Mouse (Mus musculus) liver, adult 2 months (tissue): ENCODE measurements at regions not wholly inside any gene's neighbourhood (a gene's known extent, or its start where the extent isn't known, plus 50 kb on each side); places are given as distances from the start of the nearest gene placed in this dataset.

Source experiments
- DNase-seq: peaks from one replicate; pipeline ENCODE4 v3.0.0-alpha.2; 2011; ENCODE audit warnings: low read depth, low spot score; ENCODE audit errors: extremely low read depth
- H3K27ac ChIP-seq: fragments of 200-500 bp; replicated peaks from 2 replicates; pipeline ENCODE4 v1.5.1; 2012; ENCODE audit warnings: low read depth, mild to moderate bottlenecking, control low read depth, inconsistent platforms, low read length; ENCODE audit not compliant: insufficient read depth
- H3K27me3 ChIP-seq: fragments of 200-500 bp; 2 replicates; pipeline ENCODE4 v1.6.1; 2012; ENCODE audit warnings: mild to moderate bottlenecking, moderate library complexity, low read length, inconsistent platforms; ENCODE audit not compliant: control insufficient read depth, insufficient read depth
- H3K36me3 ChIP-seq: fragments of 200-500 bp; 2 replicates; pipeline ENCODE4 v1.6.1; 2012; ENCODE audit warnings: low read length, inconsistent platforms; ENCODE audit not compliant: control insufficient read depth, insufficient read depth
- H3K4me1 ChIP-seq: fragments of 200-500 bp; 2 replicates; pipeline ENCODE4 v1.6.1; 2011; ENCODE audit warnings: low read length; ENCODE audit not compliant: control insufficient read depth, insufficient read depth
- H3K4me3 ChIP-seq: fragments of 200-500 bp; 2 replicates; pipeline ENCODE4 v1.5.1; 2011; ENCODE audit warnings: low read depth, mild to moderate bottlenecking, control low read depth, low read length, moderate library complexity; ENCODE audit not compliant: insufficient read depth
- H3K79me2 ChIP-seq: fragments of 200-500 bp; 2 replicates; pipeline ENCODE4 v1.6.1; 2012; ENCODE audit warnings: inconsistent platforms, mild to moderate bottlenecking, low read length, moderate library complexity; ENCODE audit not compliant: control insufficient read depth, insufficient read depth
- H3K9ac ChIP-seq: fragments of 200-500 bp; 2 replicates; pipeline ENCODE4 v1.6.1; 2012; ENCODE audit warnings: low read depth, mild to moderate bottlenecking, control low read depth, inconsistent platforms, low read length
- CTCF ChIP-seq: fragments of 200-500 bp; IDR thresholded peaks from 2 replicates; pipeline ENCODE4 v1.5.1; 2011; ENCODE audit warnings: low read depth, low read length, control low read depth
- POLR2A ChIP-seq: fragments of 200-500 bp; IDR thresholded peaks from 2 replicates; pipeline ENCODE4 v1.6.1; 2011; ENCODE audit warnings: low read length, control low read depth; ENCODE audit not compliant: insufficient read depth; ENCODE audit errors: extremely low read depth
- WGBS: fragments of 180-500 bp; shearing (Covaris S2); methylation state at CpG from one replicate; pipeline ENCODE4 v1.1.7; 2018; 5-methylcytosine and 5-hydroxymethylcytosine counted together

DNA sequence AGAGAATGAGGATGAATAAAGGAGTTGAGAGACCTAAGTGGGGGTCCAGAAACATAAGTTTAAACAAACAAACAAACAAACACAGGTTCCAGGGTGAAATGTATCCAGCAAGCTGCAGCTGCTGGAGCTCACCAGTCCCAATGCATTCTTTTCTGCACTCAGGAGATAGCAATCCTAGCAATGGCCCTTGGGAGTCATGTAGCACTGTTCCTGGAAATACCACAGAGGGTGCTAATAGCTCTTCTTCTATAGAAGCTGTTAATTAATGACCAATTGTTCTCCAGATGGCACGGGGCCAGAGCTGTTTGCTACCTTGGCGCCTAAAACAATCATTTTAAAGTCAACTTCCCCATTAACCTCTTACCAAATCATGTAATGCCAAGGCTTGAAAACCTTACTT lies 622.8 kb upstream of the Nrsn1 start:
- 14% methylated on average over 2 of the region's 2 CpGs for WGBS
- Histone ChIP-seq H3K4me1 (no peaks in the 10 kb centered on the region; the same call in 1 of the 2 replicates), H3K27me3 (no peaks in the 10 kb centered on the region), H3K9ac (no peak overlapping the region), H3K27ac (no peak overlapping the region), H3K79me2 (no peaks in the 10 kb centered on the region), H3K4me3 (no peak overlapping the region), H3K36me3 (no peaks in the 10 kb centered on the region)
- no peak for DNase-seq
- TF ChIP-seq CTCF, result no peak

GRCm38 (mm10) chr13:25882818-25883217 lies 612.5 kb upstream of the Nrsn1 start:
- WGBS, result 65% methylated on average over 4 of the region's 4 CpGs
- no peak for DNase-seq
- Histone ChIP-seq H3K27me3 (no peaks in the 10 kb centered on the region), H3K79me2 (no peaks in the 10 kb centered on the region), H3K4me1 (no peaks in the 10 kb centered on the region), H3K9ac (no peak overlapping the region), H3K4me3 (no peak overlapping the region), H3K27ac (no peak overlapping the region), H3K36me3 (no peaks in the 10 kb centered on the region)
- TF ChIP-seq CTCF (no peak), POLR2A (no peak)

DNA sequence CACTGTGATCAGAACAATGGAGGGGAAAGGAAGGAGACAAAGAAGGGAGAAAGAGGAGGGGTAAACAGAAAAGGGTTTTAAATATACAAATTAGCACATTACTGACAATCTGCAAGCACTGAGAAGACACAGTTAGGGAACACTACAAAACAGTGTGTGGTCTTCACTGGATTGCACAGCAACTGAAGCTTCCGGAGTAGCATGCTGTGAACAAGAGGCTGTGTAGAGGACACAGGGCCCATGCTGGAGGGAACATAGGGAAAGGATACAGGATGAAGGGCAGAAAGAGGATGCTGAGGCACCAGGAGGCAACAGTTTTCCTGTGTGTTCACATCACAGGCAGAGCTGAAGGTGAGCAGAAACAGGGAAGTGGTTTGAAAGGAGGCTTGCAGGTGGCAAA lies 598.6 kb upstream of the Nrsn1 start:
- WGBS, result 93% methylated on average over 1 of the region's 1 CpGs
- Histone ChIP-seq H3K27me3 (no peaks in the 10 kb centered on the region), H3K4me1 (no peaks in the 10 kb centered on the region), H3K4me3 (no peak overlapping the region), H3K9ac (no peak overlapping the region), H3K27ac (no peak overlapping the region), H3K36me3 (no peaks in the 10 kb centered on the region), H3K79me2 (no peaks in the 10 kb centered on the region)
- TF ChIP-seq CTCF (no peak), POLR2A (no peak)
- DNase-seq, result no peak

- no peak for TF ChIP-seq CTCF
- no peak for TF ChIP-seq POLR2A
- H3K79me2 ChIP-seq, result no peaks in the 10 kb centered on the region
- H3K36me3 ChIP-seq, result no peaks in the 10 kb centered on the region
- no peak for DNase-seq
- no peaks in the 10 kb centered on the region for H3K27me3 ChIP-seq
- H3K9ac ChIP-seq, result no peak overlapping the region
- no peak overlapping the region for H3K27ac ChIP-seq
- no peaks in the 10 kb centered on the region for H3K4me1 ChIP-seq
- no peak overlapping the region for H3K4me3 ChIP-seq
Observed at GRCm38 (mm10) chr13:25858207-25858606, 587.9 kb upstream of the Nrsn1 start.

DNA sequence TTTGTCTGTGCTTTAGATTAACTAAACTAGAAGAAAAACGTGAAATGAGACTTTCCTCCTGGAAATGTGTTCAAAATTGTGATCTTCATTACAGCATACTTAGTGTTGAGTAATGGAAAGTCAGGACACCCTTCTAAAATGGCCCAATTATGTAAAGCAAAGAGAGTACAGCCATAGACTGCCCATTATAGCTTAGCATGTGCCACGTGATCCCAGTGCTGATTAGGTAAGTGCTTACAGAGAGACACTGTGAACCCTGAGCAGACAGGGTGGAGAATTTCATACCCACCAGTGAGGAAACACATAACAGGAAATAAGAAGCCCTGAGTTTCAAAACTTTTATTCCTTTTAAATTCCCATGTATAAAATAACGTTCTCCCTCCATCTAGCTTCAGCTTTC lies 587.3 kb upstream of the Nrsn1 start:
- Histone ChIP-seq H3K27ac (no peak overlapping the region), H3K9ac (no peak overlapping the region), H3K36me3 (no peaks in the 10 kb centered on the region), H3K79me2 (no peaks in the 10 kb centered on the region), H3K4me3 (no peak overlapping the region), H3K4me1 (no peaks in the 10 kb centered on the region), H3K27me3 (no peaks in the 10 kb centered on the region)
- no peak for TF ChIP-seq CTCF
- no peak for TF ChIP-seq POLR2A
- DNase-seq, result no peak
- WGBS, result 56% methylated on average over 3 of the region's 3 CpGs

GRCm38 (mm10) chr13:25857096-25857495 lies 586.8 kb upstream of the Nrsn1 start:
- no peak overlapping the region for H3K9ac ChIP-seq
- H3K79me2 ChIP-seq, result no peaks in the 10 kb centered on the region
- H3K4me3 ChIP-seq, result no peak overlapping the region
- no peaks in the 10 kb centered on the region for H3K4me1 ChIP-seq
- H3K27ac ChIP-seq, result no peak overlapping the region
- WGBS, result 83% methylated on average over 3 of the region's 3 CpGs
- TF ChIP-seq POLR2A (no peak), CTCF (no peak)
- no peaks in the 10 kb centered on the region for H3K27me3 ChIP-seq
- no peak for DNase-seq
- no peaks in the 10 kb centered on the region for H3K36me3 ChIP-seq
